Mouse (Mus musculus) Muller cell, postnatal 12 days (primary cell): Measurements from ENCODE around the gene Fgd6.

ENCODE experiments used
- DNase-seq: peaks from one replicate; pipeline ENCODE4 v3.0.0-alpha.2; 2015; ENCODE audit errors: inconsistent ontology term

Gene Fgd6

DNA sequence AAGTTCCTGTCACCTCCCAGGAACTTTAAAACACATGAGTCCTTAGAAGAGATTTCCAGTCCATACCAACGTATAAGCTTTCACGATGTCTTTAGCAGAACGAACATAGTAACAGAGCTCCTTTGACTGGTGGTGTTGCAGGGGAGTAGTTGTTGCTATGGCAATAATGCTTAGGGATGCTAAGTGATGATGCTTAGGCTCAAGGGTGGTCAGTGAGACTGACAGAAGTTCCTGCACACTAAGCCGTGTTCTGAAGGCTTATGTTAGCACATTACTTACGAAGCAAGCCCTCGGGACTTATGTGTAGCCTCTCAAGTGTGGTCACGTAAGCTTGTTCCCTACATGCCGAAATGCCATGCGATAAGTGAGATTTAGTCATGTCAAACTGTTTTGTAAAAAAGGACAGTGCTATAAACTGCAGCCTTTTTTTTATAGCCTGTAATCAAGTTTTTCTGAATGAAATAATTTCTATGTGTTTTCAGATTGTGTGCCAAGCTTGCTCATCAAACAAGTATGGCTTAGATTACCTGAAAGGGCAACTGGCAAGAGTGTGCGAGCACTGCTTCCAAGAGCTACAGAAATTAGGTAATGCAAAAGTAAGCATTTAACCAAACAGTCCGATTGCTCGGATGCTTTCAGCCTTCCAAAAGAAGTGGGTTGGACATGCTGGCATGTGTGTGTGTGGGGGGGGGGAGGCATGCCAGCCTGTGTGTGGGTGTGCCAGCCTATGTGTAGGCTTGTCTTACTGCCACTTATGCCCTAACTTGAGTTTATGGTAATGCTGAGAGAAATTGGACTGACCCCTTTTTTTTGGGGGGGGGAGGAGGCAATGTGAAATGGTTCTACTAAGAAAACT, 99.0 kb downstream of the Fgd6 start:
- no peak for DNase-seq

GRCm38 (mm10) chr10:94138890-94139482, 103.2 kb downstream of the Fgd6 start:
- no peak for DNase-seq

DNA sequence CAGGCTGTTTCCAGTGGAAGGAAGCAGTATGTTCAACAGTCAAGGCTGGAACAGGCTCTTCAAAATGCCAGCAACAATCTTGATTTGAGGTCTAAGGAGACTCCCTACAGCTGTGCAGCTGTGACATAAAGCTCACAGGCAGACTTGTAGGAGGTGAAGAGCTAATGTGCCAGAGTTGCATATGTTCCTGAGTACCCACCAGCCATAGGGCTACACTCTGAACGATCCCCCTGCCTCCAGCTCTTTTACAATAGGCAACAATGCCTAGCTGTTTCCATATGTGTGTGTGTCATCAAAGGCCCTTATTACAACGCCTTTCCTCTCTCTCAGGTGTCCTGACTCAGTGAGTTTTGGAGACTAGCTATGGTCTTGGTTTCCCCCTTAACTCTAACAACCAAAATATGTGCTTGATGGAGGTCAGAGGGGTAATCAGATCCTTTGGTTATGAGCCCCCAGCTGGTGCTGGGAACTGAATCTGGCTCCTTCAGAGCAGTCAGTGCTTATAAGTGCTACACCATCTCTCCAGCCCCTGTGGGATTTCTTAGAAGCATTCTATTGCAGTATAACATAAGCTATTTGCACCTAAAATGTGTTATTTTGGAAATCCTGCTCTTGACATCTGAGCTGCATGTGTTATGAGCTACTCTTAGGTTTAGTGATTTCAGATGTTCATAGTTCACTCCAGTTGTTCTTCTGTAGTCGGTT, 104.6 kb downstream of the Fgd6 start:
- no peak for DNase-seq

DNA sequence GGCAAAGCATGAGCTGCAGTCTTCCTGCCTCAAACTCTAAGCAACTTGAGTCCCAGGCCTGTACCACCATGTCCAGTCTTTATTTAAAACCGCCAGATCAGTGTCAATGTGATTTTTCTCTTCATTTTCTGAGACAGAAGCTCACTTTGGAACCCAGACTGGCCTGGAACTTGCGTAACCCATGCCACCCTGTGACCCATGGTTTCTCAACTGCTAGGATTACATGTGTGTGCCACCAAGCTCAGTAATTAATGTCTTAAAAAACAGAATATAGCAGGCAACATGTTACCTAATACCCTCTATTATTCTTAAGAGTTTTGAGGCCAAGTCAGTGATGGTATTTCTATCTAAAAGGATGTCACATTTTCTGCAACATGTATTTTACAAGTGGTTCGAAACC, 106.6 kb downstream of the Fgd6 start:
- DNase-seq = no peak

- DNase-seq = no peak
Observed at GRCm38 (mm10) chr10:94144581-94144980, 108.8 kb downstream of the Fgd6 start.

DNA sequence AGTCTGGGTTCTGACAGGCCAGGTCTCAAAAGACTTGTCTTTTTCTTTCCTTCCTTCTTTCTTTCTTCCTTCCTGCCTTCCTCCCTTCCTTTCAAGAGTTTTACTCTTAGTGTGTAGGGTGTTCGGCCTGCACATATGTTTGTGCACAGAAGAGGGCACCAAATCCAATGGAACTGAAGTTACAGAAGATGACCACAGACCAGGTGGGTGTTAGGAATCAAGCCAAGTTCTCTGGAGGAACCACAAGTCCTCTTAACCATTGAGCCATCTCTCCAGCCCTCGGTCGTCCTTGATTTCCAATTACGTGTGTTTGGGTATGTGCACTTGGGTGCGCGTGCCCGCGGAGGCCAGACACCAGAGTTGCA, 111.6 kb downstream of the Fgd6 start:
- no peak for DNase-seq

DNA sequence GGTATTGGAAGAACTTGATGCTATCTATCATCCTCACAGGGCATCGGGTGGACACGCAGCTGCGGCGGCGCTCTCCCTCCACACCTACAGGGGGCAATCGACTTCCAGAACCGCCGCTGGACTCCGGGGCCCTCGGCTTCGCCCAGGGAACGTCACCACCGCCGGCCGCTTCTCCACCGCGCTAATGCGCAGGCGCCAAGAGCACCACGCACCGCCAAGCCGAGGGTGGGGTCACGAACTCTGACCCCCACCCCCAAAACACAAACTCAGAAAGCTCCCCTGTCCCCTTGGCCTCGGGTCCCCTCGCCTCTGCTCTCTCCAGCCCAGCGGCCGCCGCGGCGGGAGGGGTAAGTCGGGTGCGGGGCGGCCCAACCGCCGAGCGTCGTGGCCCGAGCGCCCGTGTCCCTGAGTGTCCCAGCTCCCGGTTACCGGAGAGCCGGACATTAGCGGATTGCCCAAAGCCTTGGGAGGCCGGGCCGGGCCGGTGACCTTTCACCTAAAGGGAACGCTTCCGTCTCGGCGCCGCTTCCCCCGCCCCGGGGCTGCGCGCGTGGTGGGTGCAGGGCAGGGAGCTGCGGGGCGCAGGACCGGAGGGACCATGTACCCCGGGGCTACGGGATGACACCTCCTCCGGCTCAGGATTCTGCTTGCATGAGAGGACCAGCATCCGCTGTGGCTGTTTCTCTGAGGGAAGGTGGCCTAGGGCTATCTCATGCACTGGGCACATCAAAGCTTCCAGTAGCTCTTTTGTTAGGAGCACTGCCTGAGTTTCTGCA, 112.1 kb downstream of the Fgd6 start, which contains the start of gene Nr2c1:
Gene Nr2c1, plus strand, starts transcription at position 268 of the 776 bp plus-strand sequence.
- peak; percentile 92 for DNase-seq

GRCm38 (mm10) chr10:94151488-94151887, 115.7 kb downstream of the Fgd6 start:
- no peak for DNase-seq

GRCm38 (mm10) chr10:94153841-94154240, 118.0 kb downstream of the Fgd6 start:
- no peak for DNase-seq

GRCm38 (mm10) chr10:94158962-94159361, 123.2 kb downstream of the Fgd6 start:
- no peak for DNase-seq

DNA sequence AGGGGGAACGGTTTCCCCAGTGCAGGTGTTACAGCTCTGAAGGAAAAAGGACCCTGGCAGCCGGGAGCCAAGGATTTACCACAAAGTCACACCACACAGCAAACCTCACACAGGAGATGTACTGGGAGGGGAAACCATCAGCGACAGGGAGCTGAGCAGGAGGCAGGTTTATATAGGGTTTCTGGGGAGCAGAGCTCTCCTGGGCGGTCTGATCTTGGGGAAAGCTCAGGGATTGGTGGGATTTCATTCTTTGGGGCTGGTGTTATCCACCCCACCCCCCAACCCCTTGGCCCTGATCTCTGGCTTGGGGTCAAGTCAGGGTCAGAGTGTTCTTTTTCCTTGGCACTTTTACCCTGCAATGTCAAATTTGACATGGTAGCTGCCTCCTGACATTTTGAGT, 123.6 kb downstream of the Fgd6 start:
- no peak for DNase-seq

- no peak for DNase-seq
Observed at GRCm38 (mm10) chr10:94161051-94161765, 125.4 kb downstream of the Fgd6 start.

GRCm38 (mm10) chr10:94162031-94162430, 126.2 kb downstream of the Fgd6 start:
- no peak for DNase-seq

DNA sequence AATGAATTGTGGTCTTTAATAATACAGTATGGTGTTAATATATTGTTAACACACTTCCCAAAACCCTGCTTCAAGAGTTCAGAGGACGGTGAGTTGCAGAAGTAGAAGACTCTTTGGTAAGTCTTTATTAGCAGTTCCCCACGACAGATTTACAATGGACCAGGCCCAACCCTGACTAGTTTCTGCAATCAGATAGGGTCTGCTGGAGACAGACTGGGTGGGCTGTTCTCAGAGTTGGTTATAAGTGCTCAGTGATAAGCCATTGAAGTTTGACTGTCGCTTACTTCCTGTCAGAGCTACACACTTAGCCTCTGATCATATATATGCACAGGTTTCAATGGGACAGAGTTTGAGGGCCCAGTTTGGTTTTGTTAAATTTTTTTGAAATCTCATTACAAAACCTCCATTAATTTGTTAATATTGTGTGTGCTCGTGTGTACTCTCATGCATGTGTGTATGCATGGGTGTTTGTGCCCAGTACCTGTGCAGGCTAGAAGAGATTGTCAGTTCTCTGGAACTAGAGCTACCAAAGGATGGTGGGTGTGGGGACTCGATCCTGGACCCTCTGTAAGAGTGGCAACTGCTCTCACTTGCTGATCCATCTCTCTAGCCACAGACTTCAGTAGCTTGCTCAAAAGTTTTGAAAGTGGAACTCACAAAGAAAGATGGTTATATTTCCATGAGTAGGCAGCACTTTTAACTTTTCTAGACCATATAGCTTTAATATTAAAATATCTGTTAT, 128.5 kb downstream of the Fgd6 start:
- DNase-seq = no peak

DNA sequence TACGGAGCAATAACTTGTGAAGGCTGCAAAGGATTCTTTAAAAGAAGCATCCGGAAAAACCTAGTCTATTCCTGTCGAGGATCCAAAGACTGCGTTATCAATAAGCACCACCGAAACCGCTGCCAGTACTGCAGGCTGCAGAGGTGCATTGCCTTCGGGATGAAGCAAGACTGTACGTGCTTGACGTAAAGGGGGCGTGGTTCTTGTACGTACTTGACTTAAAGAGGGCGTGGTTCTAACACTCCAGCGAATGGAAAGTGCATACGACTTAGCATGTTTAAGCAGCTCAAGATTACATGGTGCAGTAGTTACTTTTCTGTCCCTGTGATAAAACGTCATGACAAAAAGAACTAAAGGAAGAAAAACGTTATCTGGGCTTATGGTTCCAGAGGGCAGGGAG, 129.6 kb downstream of the Fgd6 start:
- no peak for DNase-seq

- DNase-seq = no peak
Observed at GRCm38 (mm10) chr10:94167051-94167750, 131.4 kb downstream of the Fgd6 start.

- DNase-seq = peak; percentile 27
Observed at GRCm38 (mm10) chr10:94171440-94172130, 135.8 kb downstream of the Fgd6 start.

DNA sequence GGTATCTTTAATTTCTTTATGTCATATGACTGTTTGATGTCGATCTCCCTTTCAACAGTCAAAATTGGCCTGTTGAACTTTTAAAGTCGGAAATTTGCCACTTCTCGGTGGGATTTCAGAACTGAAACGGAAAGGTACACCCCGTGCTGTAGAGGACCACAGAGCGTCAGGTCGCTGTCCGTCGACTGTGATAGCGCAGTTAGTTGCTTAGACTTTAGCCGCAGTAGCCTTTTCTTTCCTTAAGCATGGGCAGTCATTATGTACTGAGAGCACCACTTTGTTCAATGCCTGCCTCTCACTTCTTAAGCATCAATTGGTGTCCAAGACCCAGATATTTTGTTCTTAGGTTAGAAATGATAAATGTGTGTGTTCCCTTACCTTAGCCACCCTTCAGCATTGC, 136.3 kb downstream of the Fgd6 start:
- no peak for DNase-seq

GRCm38 (mm10) chr10:94172706-94173105, 136.9 kb downstream of the Fgd6 start:
- no peak for DNase-seq
